Comparison of ENCODE assay signal across 11 mouse cellular contexts in the genomic region with DNA sequence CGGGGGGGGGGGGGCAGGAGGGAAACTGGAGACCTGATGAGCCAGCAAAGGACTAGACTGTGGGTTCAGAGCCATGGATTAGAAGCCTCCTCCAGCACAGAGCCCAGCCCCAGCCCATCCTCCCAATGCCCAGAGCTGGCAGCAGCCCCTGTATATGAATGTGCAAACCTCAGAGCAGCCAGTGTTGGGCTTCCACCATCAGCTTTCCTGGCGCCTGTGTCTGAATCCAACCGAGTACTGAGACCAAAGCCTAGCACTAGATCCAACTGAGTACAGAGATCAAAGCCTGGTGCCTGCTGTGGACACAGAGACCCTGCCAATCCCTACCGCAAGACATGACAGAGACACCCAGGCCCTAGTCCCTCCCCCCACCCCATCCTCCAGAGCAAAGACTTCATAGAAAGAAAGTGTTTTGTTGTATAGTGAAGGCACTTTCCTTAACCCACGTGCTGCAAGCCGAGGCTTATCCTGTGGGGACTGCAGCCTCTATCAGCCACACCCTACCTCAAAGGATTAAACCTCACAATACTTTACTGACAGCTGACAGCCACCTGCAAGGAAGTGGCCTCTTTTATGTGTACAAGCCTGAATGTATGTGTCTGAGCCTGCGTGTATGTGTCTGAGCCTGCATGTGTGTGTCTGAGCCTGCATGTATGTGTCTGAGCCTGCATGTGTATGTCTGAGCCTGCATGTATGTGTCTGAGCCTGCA. TPM values are rescaled to one million over a fixed set of nuclear protein-coding genes. Genes with fewer than 3 reads are reported as not detected.
DNase-seq lines count a peak whose midpoint lies in the region; ATAC-seq and TF ChIP-seq lines count a peak whose summit lies in the region.
"Had no signal": no experiment of that assay in that cellular context is flagged by ENCODE, and none has a peak within 500 bp of the region (broad histone marks: within the 10 kb centered on the region; RNA-seq: fewer than 3 reads in every experiment).

No protein-coding gene starts in this region.

- ATAC-seq in hindbrain, embryonic 16.5 days: peak; percentile 75
- ATAC-seq in hindbrain, embryonic 13.5 days (ENCODE audit: low FRiP score): no peak
- ATAC-seq in activated CD4-positive, CD25-positive, alpha-beta regulatory T cell, adult 4 months: peak; percentile 85
- ATAC-seq in intestine, embryonic 16.5 days: peak; percentile 77
- ATAC-seq in stomach, postnatal 0 days (ENCODE audit: low FRiP score, low TSS enrichment): peak; percentile 56; the same call in 1 of the 2 replicates

- no peak overlapping the region for H3K4me3 ChIP-seq in hindbrain, embryonic 16.5 days (ENCODE audit: low read length)
- no peak overlapping the region for H3K4me3 ChIP-seq in hindbrain, embryonic 13.5 days
- H3K4me3 ChIP-seq in intestine, embryonic 16.5 days (ENCODE audit: low read length): no peak overlapping the region
- H3K4me3 ChIP-seq in stomach, postnatal 0 days (ENCODE audit: low read depth, low read length): no peak overlapping the region

- WGBS in hindbrain, embryonic 16.5 days: 35% methylated on average over 7 of the region's 7 CpGs
- 38% methylated on average over 6 of the region's 7 CpGs for WGBS in hindbrain, embryonic 13.5 days
- 44% methylated on average over 7 of the region's 7 CpGs for whole genome bisulfite sequencing in intestine, embryonic 16.5 days
- 36% methylated on average over 7 of the region's 7 CpGs for WGBS in stomach, postnatal 0 days

- H3K9ac ChIP-seq in hindbrain, embryonic 16.5 days (ENCODE audit: low read depth, low read length): no peak overlapping the region
- no peak overlapping the region for H3K9ac ChIP-seq in hindbrain, embryonic 13.5 days
- H3K9ac ChIP-seq in intestine, embryonic 16.5 days (ENCODE audit: low read depth, low read length): no peak overlapping the region
- H3K9ac ChIP-seq in stomach, postnatal 0 days (ENCODE audit: low read length): no peak overlapping the region

- DNase-seq in stomach, postnatal 0 days (ENCODE audit: low spot score): no peak
- DNase-seq in urinary bladder, adult 18-20 months (ENCODE audit: low spot score in 2 of 2): no peak
- no peak for DNase-seq in left cerebral cortex, adult 18-20 months (ENCODE audit: low spot score in 2 of 2)
- DNase-seq in ovary, postnatal 14 days (ENCODE audit: low spot score): no peak
- DNase-seq: kidney, postnatal 36 days had no signal

- no peak overlapping the region for H3K4me2 ChIP-seq in hindbrain, embryonic 16.5 days (ENCODE audit: low read length)
- no peak overlapping the region for H3K4me2 ChIP-seq in hindbrain, embryonic 13.5 days
- H3K4me2 ChIP-seq in intestine, embryonic 16.5 days (ENCODE audit: low read depth, low read length): no peak overlapping the region
- H3K4me2 ChIP-seq in stomach, postnatal 0 days (replicated peaks; ENCODE audit: low read depth): no peak overlapping the region
- H3K4me2 ChIP-seq: heart, embryonic 11.5 days had no signal

- H3K36me3 ChIP-seq in hindbrain, embryonic 16.5 days (ENCODE audit: control insufficient read depth, insufficient read depth, low read length): no peaks in the 10 kb centered on the region
- no peaks in the 10 kb centered on the region for H3K36me3 ChIP-seq in hindbrain, embryonic 13.5 days
- H3K36me3 ChIP-seq in intestine, embryonic 16.5 days (ENCODE audit: control insufficient read depth, insufficient read depth, low read length): no peaks in the 10 kb centered on the region
- no peaks in the 10 kb centered on the region for H3K36me3 ChIP-seq in stomach, postnatal 0 days (ENCODE audit: control insufficient read depth, insufficient read depth, low read length)

- no peak overlapping the region for H3K27ac ChIP-seq in hindbrain, embryonic 16.5 days (ENCODE audit: low read depth, low read length)
- H3K27ac ChIP-seq in hindbrain, embryonic 13.5 days: no peak overlapping the region
- no peak overlapping the region for H3K27ac ChIP-seq in intestine, embryonic 16.5 days (ENCODE audit: low read length)
- H3K27ac ChIP-seq in stomach, postnatal 0 days (replicated peaks): peak overlapping the region; percentile 53; the same call in 1 of the 2 replicates

- no peaks in the 10 kb centered on the region for H3K9me3 ChIP-seq in hindbrain, embryonic 16.5 days (ENCODE audit: control insufficient read depth, low read length)
- no peaks in the 10 kb centered on the region for H3K9me3 ChIP-seq in hindbrain, embryonic 13.5 days
- H3K9me3 ChIP-seq in intestine, embryonic 16.5 days (ENCODE audit: control insufficient read depth, low read length): no peaks in the 10 kb centered on the region
- no peaks in the 10 kb centered on the region for H3K9me3 ChIP-seq in stomach, postnatal 0 days (ENCODE audit: control insufficient read depth, low read length)

- H3K27me3 ChIP-seq in hindbrain, embryonic 16.5 days (replicated peaks; ENCODE audit: control insufficient read depth, insufficient read depth, low read length): no peaks in the 10 kb centered on the region
- H3K27me3 ChIP-seq in hindbrain, embryonic 13.5 days: no peaks in the 10 kb centered on the region
- H3K27me3 ChIP-seq in intestine, embryonic 16.5 days (replicated peaks; ENCODE audit: control insufficient read depth, insufficient read depth, low read length): no peaks in the 10 kb centered on the region
- H3K27me3 ChIP-seq in stomach, postnatal 0 days (ENCODE audit: control insufficient read depth, insufficient read depth, low read length): no peaks in the 10 kb centered on the region

- TF ChIP-seq CTCF in stomach, postnatal 0 days (IDR thresholded peaks at IDR 0.05; ENCODE audit: low read depth): no peak

- no peak for TF ChIP-seq EP300 in stomach, postnatal 0 days (optimal IDR thresholded peaks at IDR 0.05)

- H3K4me1 ChIP-seq in hindbrain, embryonic 16.5 days (ENCODE audit: control insufficient read depth, insufficient read depth, low read depth, low read length): no peaks in the 10 kb centered on the region
- no peaks in the 10 kb centered on the region for H3K4me1 ChIP-seq in hindbrain, embryonic 13.5 days (replicated peaks)
- H3K4me1 ChIP-seq in intestine, embryonic 16.5 days (ENCODE audit: control insufficient read depth, insufficient read depth, low read length): peaks cover 3% of the 10 kb centered on the region; the same call in 1 of the 2 replicates
- H3K4me1 ChIP-seq in stomach, postnatal 0 days (replicated peaks; ENCODE audit: control insufficient read depth, insufficient read depth): 0 out of 2 replicates have a peak, but pooled peaks cover 3% of the 10 kb centered on the region

RNA-seq across cellular contexts. Expression of gene Adamts14, which starts 40.2 kb away (rescaled TPM):
- polyA plus RNA-seq in hindbrain, embryonic 16.5 days (2015; fragmentation: Nextera tagmentation; extraction: Ambion mirVana): 0.29 and 0.55 TPM in 2 replicates
- polyA plus RNA-seq in hindbrain, embryonic 13.5 days (2015; fragmentation: Nextera tagmentation; extraction: Ambion mirVana): 0.14 and 0.31 TPM in 2 replicates
- not detected for polyA plus RNA-seq in activated CD4-positive, CD25-positive, alpha-beta regulatory T cell, adult 4 months (2017; shearing (Covaris generic))
- polyA plus RNA-seq in intestine, embryonic 16.5 days (2015; fragmentation: Nextera tagmentation; extraction: Ambion mirVana): 0.75 TPM in 2 replicates
- 1.1 TPM in 2 replicates for polyA plus RNA-seq in stomach, postnatal 0 days (2015; fragmentation: Nextera tagmentation; extraction: Ambion mirVana)
- total RNA-seq in left cerebral cortex, adult 18-20 months (2021): under 1 TPM; 0.14 to 0.23 TPM
- total RNA-seq: MEL had no signal
